In the genomic region with DNA sequence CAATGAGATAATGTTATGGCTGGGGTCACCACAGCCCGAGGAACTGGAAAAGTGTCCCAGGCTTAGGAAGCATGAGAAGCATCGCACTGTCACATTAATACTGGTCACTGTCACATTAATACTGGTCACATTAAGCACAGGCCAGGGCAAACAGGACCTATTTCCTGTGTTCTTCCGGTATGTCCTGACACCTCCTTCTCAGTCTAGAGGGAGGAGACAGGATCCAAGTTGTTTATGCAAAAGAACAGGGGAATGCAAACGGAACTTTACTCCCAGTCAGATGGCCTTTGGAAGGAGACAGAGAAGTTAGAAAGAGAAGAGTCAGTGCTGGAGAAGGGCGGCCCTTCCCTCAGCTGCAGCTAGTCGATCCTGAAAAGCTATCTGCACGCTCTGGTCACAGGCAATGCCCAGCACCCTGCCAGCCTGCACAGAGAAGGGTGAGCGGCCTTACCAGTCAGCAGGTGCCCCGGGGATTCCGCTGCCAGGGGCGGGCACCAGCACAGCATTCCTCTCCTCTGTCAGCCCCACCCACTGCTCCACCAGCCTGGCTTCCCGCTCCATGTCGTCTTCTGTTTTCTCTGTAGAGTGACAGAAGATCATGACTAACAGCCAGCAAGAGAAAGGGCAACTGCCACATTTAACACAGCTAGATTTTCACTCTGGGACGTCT, we compare ENCODE assay signal across 12 mouse cellular contexts. TPM values are rescaled to one million over a fixed set of nuclear protein-coding genes. Genes with fewer than 3 reads are reported as not detected.
DNase-seq lines count a peak whose midpoint lies in the region; ATAC-seq and TF ChIP-seq lines count a peak whose summit lies in the region.
"Had no signal": no experiment of that assay in that cellular context is flagged by ENCODE, and none has a peak within 500 bp of the region (broad histone marks: within the 10 kb centered on the region; RNA-seq: fewer than 3 reads in every experiment).

No protein-coding gene starts in this region.

- peak; percentile 33; the same call in 1 of the 2 replicates for ATAC-seq in heart, postnatal 0 days (ENCODE audit: insufficient read depth, low read depth)
- no peak for ATAC-seq in midbrain, postnatal 0 days (ENCODE audit: low FRiP score)
- ATAC-seq: hindbrain, postnatal 0 days had no signal

- no peak for TF ChIP-seq CTCF in heart, postnatal 0 days (IDR thresholded peaks at IDR 0.05; ENCODE audit: low read depth)
- no peak for TF ChIP-seq CTCF in midbrain, postnatal 0 days (IDR thresholded peaks at IDR 0.05)

- H3K9ac ChIP-seq in heart, postnatal 0 days (replicated peaks; ENCODE audit: low read depth, low read length) = no peak overlapping the region
- no peak overlapping the region for H3K9ac ChIP-seq in midbrain, postnatal 0 days (replicated peaks; ENCODE audit: low read length, poor library complexity, severe bottlenecking)
- H3K9ac ChIP-seq: heart, embryonic 13.5 days; limb, embryonic 12.5 days had no signal

- 64% methylated on average over 14 of the region's 14 CpGs for WGBS in heart, postnatal 0 days
- WGBS in heart, embryonic 10.5 days = 72% methylated on average over 14 of the region's 14 CpGs
- 83% methylated on average over 14 of the region's 14 CpGs for WGBS in midbrain, postnatal 0 days

- H3K9me3 ChIP-seq in heart, postnatal 0 days (replicated peaks; ENCODE audit: control insufficient read depth, low read length) = no peaks in the 10 kb centered on the region
- no peaks in the 10 kb centered on the region for H3K9me3 ChIP-seq in heart, embryonic 10.5 days
- H3K9me3 ChIP-seq in midbrain, postnatal 0 days (ENCODE audit: low read length) = no peaks in the 10 kb centered on the region
- H3K9me3 ChIP-seq: limb, embryonic 12.5 days had no signal

- H3K27me3 ChIP-seq in heart, postnatal 0 days (ENCODE audit: control insufficient read depth, insufficient read depth, low read length) = no peaks in the 10 kb centered on the region
- no peaks in the 10 kb centered on the region for H3K27me3 ChIP-seq in heart, embryonic 10.5 days (ENCODE audit: insufficient read depth, poor library complexity, severe bottlenecking)
- no peaks in the 10 kb centered on the region for H3K27me3 ChIP-seq in midbrain, postnatal 0 days (ENCODE audit: insufficient read depth, low read length)
- H3K27me3 ChIP-seq: heart, embryonic 13.5 days; limb, embryonic 12.5 days had no signal

- peaks cover 83% of the 10 kb centered on the region for H3K36me3 ChIP-seq in heart, postnatal 0 days (replicated peaks; ENCODE audit: control insufficient read depth, insufficient read depth, low read length)
- H3K36me3 ChIP-seq in heart, embryonic 10.5 days = peaks cover 87% of the 10 kb centered on the region
- H3K36me3 ChIP-seq in midbrain, postnatal 0 days (ENCODE audit: insufficient read depth, low read length) = peaks cover 16% of the 10 kb centered on the region

- no peak overlapping the region for H3K4me2 ChIP-seq in heart, postnatal 0 days (ENCODE audit: low read depth, low read length)
- no peak overlapping the region for H3K4me2 ChIP-seq in midbrain, postnatal 0 days (ENCODE audit: low read depth, low read length, poor library complexity, severe bottlenecking)
- H3K4me2 ChIP-seq: heart, embryonic 13.5 days; limb, embryonic 12.5 days had no signal

- H3K4me3 ChIP-seq in heart, postnatal 0 days (ENCODE audit: low read depth, low read length) = no peak overlapping the region
- H3K4me3 ChIP-seq in heart, embryonic 10.5 days = no peak overlapping the region
- no peak overlapping the region for H3K4me3 ChIP-seq in midbrain, postnatal 0 days (ENCODE audit: low read depth, low read length)
- H3K4me3 ChIP-seq: heart, embryonic 13.5 days; limb, embryonic 12.5 days; myocyte had no signal

- no peak overlapping the region for H3K27ac ChIP-seq in heart, postnatal 0 days (ENCODE audit: low read depth)
- H3K27ac ChIP-seq in heart, embryonic 10.5 days = no peak overlapping the region
- no peak overlapping the region for H3K27ac ChIP-seq in midbrain, postnatal 0 days (ENCODE audit: low read depth, low read length)
- H3K27ac ChIP-seq: heart, embryonic 13.5 days; hindbrain, postnatal 0 days; limb, embryonic 12.5 days had no signal

- no peaks in the 10 kb centered on the region for H3K4me1 ChIP-seq in heart, postnatal 0 days (ENCODE audit: control insufficient read depth, insufficient read depth)
- peaks cover 5% of the 10 kb centered on the region; the same call in 1 of the 2 replicates for H3K4me1 ChIP-seq in heart, embryonic 10.5 days
- no peaks in the 10 kb centered on the region for H3K4me1 ChIP-seq in midbrain, postnatal 0 days (ENCODE audit: insufficient read depth, low read length)

- no peak for TF ChIP-seq EP300 in heart, postnatal 0 days (IDR thresholded peaks at IDR 0.05; ENCODE audit: low read depth)

- DNase-seq in heart, postnatal 0 days (ENCODE audit: low spot score) = no peak
- DNase-seq in heart, embryonic 10.5 days (ENCODE audit: low spot score) = no peak
- peak; percentile 38 for DNase-seq in urinary bladder, postnatal 14 days (ENCODE audit: low spot score)
- DNase-seq in urinary bladder, postnatal 4 days (ENCODE audit: low spot score in 2 of 2) = no peak
- peak; percentile 64 for DNase-seq in kidney, postnatal 14 days
- DNase-seq in yolk sac, embryonic 10.5 days (ENCODE audit: low spot score) = peak; percentile 50
- no peak for DNase-seq in B cell, adult 2 months
- no peak for DNase-seq in midbrain, postnatal 0 days (ENCODE audit: low spot score)

RNA-seq across cellular contexts. Expression of a gene that starts 49.0 kb away (rescaled TPM):
- 24.7 and 26.6 TPM in 2 replicates for total RNA-seq in heart, postnatal 0 days (2014; rRNA removed; ENCODE audit: low replicate concordance)
- polyA plus RNA-seq in heart, postnatal 0 days (2015; fragmentation: Nextera tagmentation; extraction: Ambion mirVana) = 5.3 and 5.7 TPM in 2 replicates
- polyA plus RNA-seq in heart, embryonic 10.5 days (2016; fragmentation: Nextera tagmentation; extraction: Ambion mirVana) = 20.0 and 31.0 TPM in 2 replicates
- total RNA-seq in midbrain, postnatal 0 days (2014; rRNA removed) = 61.7 and 75.0 TPM in 2 replicates
- 11.8 and 12.6 TPM in 2 replicates for polyA plus RNA-seq in midbrain, postnatal 0 days (2015; fragmentation: Nextera tagmentation; extraction: Ambion mirVana)

Comparison
In these comparisons a context has a peak if more than half of its experiments do, and no peak if none do; other contexts are left out.
1. DNase-seq: peak in urinary bladder, postnatal 14 days (single experiment), kidney, postnatal 14 days (single experiment) and yolk sac, embryonic 10.5 days (single experiment); none in heart, postnatal 0 days (single experiment), heart, embryonic 10.5 days (single experiment), urinary bladder, postnatal 4 days (0 of 2), B cell, adult 2 months (0 of 2) and midbrain, postnatal 0 days (single experiment).